Mouse (Mus musculus): ENCODE data around the gene Topbp1. TPM values are rescaled to one million over a fixed set of nuclear protein-coding genes. Genes with fewer than 3 reads are reported as not detected.

The Topbp1 gene
- polyA plus RNA-seq, 1 experiment = 32.2 TPM

- Histone ChIP-seq H3K36me3 (ENCODE audit: control insufficient read depth, insufficient read depth) (peaks cover 42% of the 10 kb centered on the region), H3K27me3 (ENCODE audit: control insufficient read depth, insufficient read depth, insufficient read length) (no peaks in the 10 kb centered on the region), H3ac (ENCODE audit: control insufficient read depth, insufficient read length, low read depth) (peak overlapping the region; percentile 99), H3K79me2 (ENCODE audit: control insufficient read depth, insufficient read depth) (peaks cover 56% of the 10 kb centered on the region), H3K79me3 (ENCODE audit: low read depth) (peaks cover 51% of the 10 kb centered on the region), H3K4me3 (ENCODE audit: insufficient read depth, poor library complexity, severe bottlenecking) (peak overlapping the region; percentile 81)
- TF ChIP-seq MYOD1 (IDR thresholded peaks at IDR 0.05; ENCODE audit: control insufficient read depth, insufficient read length, low read depth) (no peak), USF1 (IDR thresholded peaks at IDR 0.05; ENCODE audit: low read depth) (peak; percentile 59), FOSL1 (IDR thresholded peaks at IDR 0.05; ENCODE audit: insufficient read depth, low read length, poor library complexity, severe bottlenecking) (no peak), MAX (IDR thresholded peaks at IDR 0.05) (peak; percentile 78), MYOG (IDR thresholded peaks at IDR 0.05; ENCODE audit: control insufficient read depth, extremely low read depth, insufficient read length) (no peak), CEBPB (IDR thresholded peaks at IDR 0.05; ENCODE audit: low read depth) (no peak)
These were observed 59.7 kb downstream of the Topbp1 start for GRCm38 (mm10) chr9:103364601-103365289.

GRCm38 (mm10) chr9:103365290-103366247 lies 60.6 kb downstream of the Topbp1 start, which contains the start of gene Cdv3:
Gene Cdv3 (minus strand): TSS chr9:103365840.
- Histone ChIP-seq H3K79me2 (ENCODE audit: control insufficient read depth, insufficient read depth) (peaks cover 48% of the 10 kb centered on the region), H3K27me3 (ENCODE audit: control insufficient read depth, insufficient read depth, insufficient read length) (no peaks in the 10 kb centered on the region), H3ac (ENCODE audit: control insufficient read depth, insufficient read length, low read depth) (peak within 1 kb of the TSS; percentile 99), H3K4me3 (ENCODE audit: insufficient read depth, poor library complexity, severe bottlenecking) (peak within 1 kb of the TSS; percentile 81), H3K36me3 (ENCODE audit: control insufficient read depth, insufficient read depth) (peaks cover 34% of the 10 kb centered on the region), H3K79me3 (ENCODE audit: low read depth) (peaks cover 43% of the 10 kb centered on the region)
- TF ChIP-seq FOSL1 (IDR thresholded peaks at IDR 0.05; ENCODE audit: insufficient read depth, low read length, poor library complexity, severe bottlenecking) = no peak
- TF ChIP-seq MAX (IDR thresholded peaks at IDR 0.05) = peak; percentile 83

DNA sequence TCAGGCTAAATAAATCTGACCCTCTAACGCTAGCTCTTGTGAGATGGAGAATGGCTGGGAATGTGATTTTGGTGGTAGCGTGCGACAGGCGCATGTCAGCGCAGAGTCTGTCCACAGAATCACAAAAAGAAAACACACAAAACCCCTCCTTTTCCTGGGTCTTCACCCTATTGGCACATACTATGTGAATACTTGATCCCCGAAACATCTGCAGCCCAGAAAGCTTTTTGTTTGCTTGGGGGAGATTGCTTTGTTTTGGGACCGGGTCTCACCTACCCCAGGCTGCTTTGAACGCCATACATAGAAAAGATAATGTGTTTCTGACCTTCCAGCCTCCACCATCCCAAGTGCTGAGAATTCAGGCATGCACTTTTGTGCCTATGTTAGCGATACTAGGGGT lies 61.3 kb downstream of the Topbp1 start:
- Histone ChIP-seq H3K79me2 (ENCODE audit: control insufficient read depth, insufficient read depth) (peaks cover 40% of the 10 kb centered on the region), H3K4me3 (ENCODE audit: insufficient read depth, poor library complexity, severe bottlenecking) (no peak overlapping the region), H3K36me3 (ENCODE audit: control insufficient read depth, insufficient read depth) (peaks cover 26% of the 10 kb centered on the region), H3K27me3 (ENCODE audit: control insufficient read depth, insufficient read depth, insufficient read length) (no peaks in the 10 kb centered on the region), H3ac (ENCODE audit: control insufficient read depth, insufficient read length, low read depth) (peak overlapping the region; percentile 49), H3K79me3 (ENCODE audit: low read depth) (peaks cover 35% of the 10 kb centered on the region)
- TF ChIP-seq CEBPB (IDR thresholded peaks at IDR 0.05; ENCODE audit: low read depth) (no peak), USF1 (IDR thresholded peaks at IDR 0.05; ENCODE audit: low read depth) (no peak), MYOD1 (IDR thresholded peaks at IDR 0.05; ENCODE audit: control insufficient read depth, insufficient read length, low read depth) (no peak), CTCF (IDR thresholded peaks at IDR 0.05; ENCODE audit: control insufficient read depth, insufficient read depth, insufficient read length) (no peak)

- Histone ChIP-seq H3K36me3 (ENCODE audit: control insufficient read depth, insufficient read depth) (no peaks in the 10 kb centered on the region), H3K27me3 (ENCODE audit: control insufficient read depth, insufficient read depth, insufficient read length) (no peaks in the 10 kb centered on the region), H3K79me3 (ENCODE audit: low read depth) (peaks cover 2% of the 10 kb centered on the region), H3K4me3 (ENCODE audit: insufficient read depth, poor library complexity, severe bottlenecking) (no peak overlapping the region), H3ac (ENCODE audit: control insufficient read depth, insufficient read length, low read depth) (no peak overlapping the region), H3K79me2 (ENCODE audit: control insufficient read depth, insufficient read depth) (peaks cover 4% of the 10 kb centered on the region)
- no peak for TF ChIP-seq MAX (IDR thresholded peaks at IDR 0.05)
- no peak for TF ChIP-seq MYOD1 (IDR thresholded peaks at IDR 0.05; ENCODE audit: control insufficient read depth, insufficient read length, low read depth)
- no peak for TF ChIP-seq CTCF (IDR thresholded peaks at IDR 0.05; ENCODE audit: control insufficient read depth, insufficient read depth, insufficient read length)
- no peak for TF ChIP-seq FOSL1 (IDR thresholded peaks at IDR 0.05; ENCODE audit: insufficient read depth, low read length, poor library complexity, severe bottlenecking)
- TF ChIP-seq MYOG (IDR thresholded peaks at IDR 0.05; ENCODE audit: control insufficient read depth, extremely low read depth, insufficient read length) = no peak
- TF ChIP-seq CEBPB (IDR thresholded peaks at IDR 0.05; ENCODE audit: low read depth) = no peak
- no peak for TF ChIP-seq USF1 (IDR thresholded peaks at IDR 0.05; ENCODE audit: low read depth)
These were observed 64.9 kb downstream of the Topbp1 start for GRCm38 (mm10) chr9:103369951-103370350.

DNA sequence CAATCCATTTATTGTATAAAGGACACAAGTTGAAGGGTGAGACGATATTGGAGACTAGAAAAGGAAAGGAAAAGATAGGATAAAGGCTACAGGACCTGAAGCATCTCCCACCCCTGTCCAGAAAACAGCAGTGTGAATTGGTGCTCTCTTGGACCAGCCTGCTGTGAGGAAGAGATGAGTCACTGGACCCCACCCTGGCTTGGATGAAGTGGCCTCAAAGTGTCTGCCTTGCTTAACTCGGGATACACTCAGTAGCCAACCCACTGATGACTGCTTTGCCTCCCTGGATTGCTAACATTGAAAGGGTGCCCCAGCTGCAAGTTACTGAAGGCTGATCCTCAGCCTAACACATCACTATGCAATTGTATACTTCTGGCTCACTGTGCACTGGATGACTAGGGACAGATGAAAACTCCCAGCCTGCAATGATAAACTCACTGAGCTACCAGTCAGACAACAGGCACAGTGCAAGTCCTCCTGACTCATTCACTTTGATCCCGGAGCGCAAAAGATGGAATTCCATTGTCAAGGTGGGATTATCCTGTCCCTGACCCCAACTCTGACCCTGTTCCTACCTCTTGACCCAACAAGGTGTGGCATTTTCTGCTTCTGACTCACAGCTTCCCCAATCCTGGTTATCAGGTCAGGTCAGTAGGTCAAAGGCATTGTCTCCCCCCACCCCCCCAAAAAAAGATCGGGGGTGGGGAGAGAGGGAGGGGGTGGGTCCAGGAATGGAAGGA lies 67.4 kb downstream of the Topbp1 start:
- Histone ChIP-seq H3K79me3 (ENCODE audit: low read depth) (no peaks in the 10 kb centered on the region), H3K27me3 (ENCODE audit: control insufficient read depth, insufficient read depth, insufficient read length) (no peaks in the 10 kb centered on the region), H3K36me3 (ENCODE audit: control insufficient read depth, insufficient read depth) (no peaks in the 10 kb centered on the region), H3K79me2 (ENCODE audit: control insufficient read depth, insufficient read depth) (no peaks in the 10 kb centered on the region), H3K4me3 (ENCODE audit: insufficient read depth, poor library complexity, severe bottlenecking) (no peak overlapping the region), H3ac (ENCODE audit: control insufficient read depth, insufficient read length, low read depth) (no peak overlapping the region)
- TF ChIP-seq CEBPB (IDR thresholded peaks at IDR 0.05; ENCODE audit: low read depth) = peak; percentile 9
- no peak for TF ChIP-seq FOSL1 (IDR thresholded peaks at IDR 0.05; ENCODE audit: insufficient read depth, low read length, poor library complexity, severe bottlenecking)
